Mouse (Mus musculus) stomach, embryonic 14.5 days (tissue): Measurements from ENCODE around the gene Gpd1. TPM values are rescaled to one million over a fixed set of nuclear protein-coding genes. Genes with fewer than 3 reads are reported as not detected.

ENCODE experiments used
- ATAC-seq: fragments of 200-750 bp; cut with Nextera tagmentation; 2 replicates; pipeline ENCODE4 v1.8.0; 2017; ENCODE audit warnings: low read depth, moderate TSS enrichment; ENCODE audit not compliant: insufficient number of reproducible peaks, insufficient read depth, low FRiP score
- H3K27ac ChIP-seq: fragments of 300-500 bp; sonication (generic); 2 replicates; pipeline ENCODE4 v1.5.1; 2014; ENCODE audit warnings: mild to moderate bottlenecking, low read length, moderate library complexity, mixed read lengths
- H3K27me3 ChIP-seq: fragments of 300-500 bp; sonication (generic); 2 replicates; pipeline ENCODE4 v1.6.1; 2014; ENCODE audit warnings: low read length, control low read depth, mixed read lengths; ENCODE audit not compliant: control insufficient read depth, insufficient read depth
- H3K36me3 ChIP-seq: fragments of 300-500 bp; sonication (generic); 2 replicates; pipeline ENCODE4 v1.6.1; 2014; ENCODE audit warnings: mild to moderate bottlenecking, control low read depth, low read length, moderate library complexity, mixed read lengths; ENCODE audit not compliant: control insufficient read depth, insufficient read depth
- H3K4me1 ChIP-seq: fragments of 300-500 bp; sonication (generic); 2 replicates; pipeline ENCODE4 v1.6.1; 2014; ENCODE audit warnings: low read length, control low read depth, mixed read lengths; ENCODE audit not compliant: control insufficient read depth, insufficient read depth
- H3K4me2 ChIP-seq: fragments of 300-500 bp; sonication (generic); replicated peaks from 2 replicates; pipeline ENCODE4 v1.6.1; 2014; ENCODE audit warnings: low read depth, low read length, control low read depth
- H3K4me3 ChIP-seq: fragments of 300-500 bp; sonication (generic); 2 replicates; pipeline ENCODE4 v1.5.1; 2014; ENCODE audit warnings: low read depth, low read length, control low read depth
- H3K9ac ChIP-seq: fragments of 300-500 bp; sonication (generic); replicated peaks from 2 replicates; pipeline ENCODE4 v1.6.1; 2014; ENCODE audit warnings: low read depth, mild to moderate bottlenecking, control low read depth, low read length, moderate library complexity, mixed read lengths
- H3K9me3 ChIP-seq: fragments of 300-500 bp; sonication (generic); 2 replicates; pipeline ENCODE4 v1.6.1; 2016; ENCODE audit warnings: low read depth, low read length, control low read depth; ENCODE audit not compliant: control insufficient read depth
- WGBS: fragments of 180-500 bp; shearing (Covaris S2); extraction: QIAGEN DNeasy Blood & Tissue Kit; methylation state at CpG from one replicate; pipeline ENCODE4 v1.1.7; 2014; 5-methylcytosine and 5-hydroxymethylcytosine counted together
- polyA plus RNA-seq: library from polyadenylated mRNA; unstranded; fragments of >200 nt; fragmentation: Nextera tagmentation; extraction: Ambion mirVana; gene quantifications from 2 replicates; pipeline ENCODE4 v1.2.1, GENCODE M21; 2014

The Gpd1 gene
- polyA plus RNA-seq = 0.20 and 0.21 TPM in 2 replicates

- ATAC-seq = no peak
- Histone ChIP-seq H3K4me2 (no peak within 1 kb of the TSS), H3K27ac (no peak within 1 kb of the TSS), H3K4me1 (0 out of 2 replicates have a peak, but pooled peaks cover 4% of the 10 kb centered on the region), H3K9ac (no peak within 1 kb of the TSS), H3K9me3 (no peaks in the 10 kb centered on the region), H3K36me3 (peaks cover 18% of the 10 kb centered on the region), H3K4me3 (no peak within 1 kb of the TSS), H3K27me3 (no peaks in the 10 kb centered on the region)
- WGBS = 72% methylated on average over 26 of the region's 26 CpGs
Observed at GRCm38 (mm10) chr15:99717386-99718334, at the start of gene Gpd1. TSS of gene Gpd1 (plus strand) at chr15:99717515.

- Histone ChIP-seq H3K4me2 (no peak overlapping the region), H3K4me1 (peaks cover 7% of the 10 kb centered on the region; the same call in 1 of the 2 replicates), H3K27me3 (peaks cover 33% of the 10 kb centered on the region), H3K4me3 (no peak overlapping the region), H3K36me3 (no peaks in the 10 kb centered on the region), H3K9ac (no peak overlapping the region), H3K9me3 (no peaks in the 10 kb centered on the region), H3K27ac (no peak overlapping the region)
- ATAC-seq = no peak
- 97% methylated on average over 2 of the region's 2 CpGs for WGBS
Observed at GRCm38 (mm10) chr15:99667544-99667943, 49.8 kb upstream of the Gpd1 start.

GRCm38 (mm10) chr15:99668881-99669280 is 48.4 kb upstream of the Gpd1 start:
- Histone ChIP-seq H3K9ac (no peak overlapping the region), H3K36me3 (no peaks in the 10 kb centered on the region), H3K4me2 (no peak overlapping the region), H3K4me1 (peaks cover 6% of the 10 kb centered on the region; the same call in 1 of the 2 replicates), H3K27me3 (peaks cover 34% of the 10 kb centered on the region), H3K27ac (no peak overlapping the region), H3K9me3 (no peaks in the 10 kb centered on the region), H3K4me3 (no peak overlapping the region)
- no peak for ATAC-seq
- 1% methylated on average over 12 of the region's 12 CpGs for WGBS

- H3K4me2 ChIP-seq = no peak overlapping the region
- H3K27me3 ChIP-seq = peaks cover 34% of the 10 kb centered on the region
- ATAC-seq = no peak
- no peaks in the 10 kb centered on the region for H3K36me3 ChIP-seq
- H3K9ac ChIP-seq = no peak overlapping the region
- H3K9me3 ChIP-seq = no peaks in the 10 kb centered on the region
- no peak overlapping the region for H3K4me3 ChIP-seq
- H3K27ac ChIP-seq = no peak overlapping the region
- 0% methylated on average over 1 of the region's 1 CpGs for WGBS
- H3K4me1 ChIP-seq = peaks cover under 1% of the 10 kb centered on the region; the same call in 1 of the 2 replicates
Observed at GRCm38 (mm10) chr15:99669392-99669791, 47.9 kb upstream of the Gpd1 start.

GRCm38 (mm10) chr15:99670154-99670821 is 47.0 kb upstream of the Gpd1 start, which contains the start of gene Asic1:
TSS of gene Asic1 (plus strand) at chr15:99670368.
- peak; percentile 57; the same call in 1 of the 2 replicates for ATAC-seq
- WGBS = 1% methylated on average over 65 of the region's 74 CpGs
- peak within 1 kb of the TSS; percentile 49 for H3K4me3 ChIP-seq
- H3K4me2 ChIP-seq = peak within 1 kb of the TSS; percentile 95
- H3K27me3 ChIP-seq = peaks cover 34% of the 10 kb centered on the region
- H3K36me3 ChIP-seq = no peaks in the 10 kb centered on the region
- no peaks in the 10 kb centered on the region for H3K9me3 ChIP-seq
- no peak within 1 kb of the TSS for H3K27ac ChIP-seq
- no peak within 1 kb of the TSS; the same call in 1 of the 2 replicates for H3K9ac ChIP-seq
- H3K4me1 ChIP-seq = no peaks in the 10 kb centered on the region

GRCm38 (mm10) chr15:99670964-99671670 is 46.2 kb upstream of the Gpd1 start:
- Histone ChIP-seq H3K4me1 (no peaks in the 10 kb centered on the region), H3K27me3 (peaks cover 29% of the 10 kb centered on the region), H3K4me3 (peak overlapping the region; percentile 49), H3K4me2 (peak overlapping the region; percentile 95), H3K9ac (no peak overlapping the region; the same call in 1 of the 2 replicates), H3K27ac (no peak overlapping the region), H3K9me3 (no peaks in the 10 kb centered on the region), H3K36me3 (no peaks in the 10 kb centered on the region)
- 10% methylated on average over 10 of the region's 17 CpGs for WGBS
- no peak for ATAC-seq

GRCm38 (mm10) chr15:99671783-99672182 is 45.5 kb upstream of the Gpd1 start:
- Histone ChIP-seq H3K9ac (no peak overlapping the region), H3K9me3 (no peaks in the 10 kb centered on the region), H3K4me3 (no peak overlapping the region), H3K4me1 (no peaks in the 10 kb centered on the region), H3K36me3 (no peaks in the 10 kb centered on the region), H3K4me2 (no peak overlapping the region), H3K27ac (no peak overlapping the region), H3K27me3 (peaks cover 26% of the 10 kb centered on the region)
- 65% methylated on average over 14 of the region's 14 CpGs for WGBS
- ATAC-seq = no peak

GRCm38 (mm10) chr15:99674866-99675265 is 42.4 kb upstream of the Gpd1 start:
- Histone ChIP-seq H3K4me1 (0 out of 2 replicates have a peak, but pooled peaks cover 4% of the 10 kb centered on the region), H3K4me3 (no peak overlapping the region), H3K27ac (no peak overlapping the region), H3K27me3 (peaks cover 22% of the 10 kb centered on the region), H3K9me3 (no peaks in the 10 kb centered on the region), H3K9ac (no peak overlapping the region), H3K36me3 (no peaks in the 10 kb centered on the region), H3K4me2 (no peak overlapping the region)
- no peak for ATAC-seq
- WGBS = 81% methylated on average over 3 of the region's 3 CpGs
